Mouse (Mus musculus): Measurements from ENCODE around the gene Olfr147. TPM values are rescaled to one million over a fixed set of nuclear protein-coding genes. Genes with fewer than 3 reads are reported as not detected.

Gene Olfr147
- polyA plus RNA-seq (2017; shearing (Covaris generic)), result not detected

DNA sequence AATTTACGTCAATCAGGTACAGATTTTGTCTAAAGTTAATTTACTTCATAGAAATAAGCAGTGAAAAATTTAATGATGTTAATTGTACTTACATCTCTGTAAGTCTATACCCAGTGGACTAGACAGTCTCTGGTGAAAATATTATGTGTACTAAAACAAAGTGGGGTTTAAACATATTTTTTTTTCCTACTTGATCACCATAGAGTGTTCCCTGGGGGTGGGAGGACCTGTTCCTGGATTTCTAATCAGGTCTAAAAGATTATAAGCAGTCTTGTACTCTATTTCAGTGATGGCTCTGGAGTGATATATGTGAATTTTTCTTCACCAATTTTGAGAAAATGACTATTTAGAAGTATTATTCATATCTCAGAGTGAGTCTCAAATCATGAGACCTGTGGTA is at the start of gene Olfr147:
Olfr147 (plus strand) TSS at position 301 of the 400 bp plus-strand sequence.

DNA sequence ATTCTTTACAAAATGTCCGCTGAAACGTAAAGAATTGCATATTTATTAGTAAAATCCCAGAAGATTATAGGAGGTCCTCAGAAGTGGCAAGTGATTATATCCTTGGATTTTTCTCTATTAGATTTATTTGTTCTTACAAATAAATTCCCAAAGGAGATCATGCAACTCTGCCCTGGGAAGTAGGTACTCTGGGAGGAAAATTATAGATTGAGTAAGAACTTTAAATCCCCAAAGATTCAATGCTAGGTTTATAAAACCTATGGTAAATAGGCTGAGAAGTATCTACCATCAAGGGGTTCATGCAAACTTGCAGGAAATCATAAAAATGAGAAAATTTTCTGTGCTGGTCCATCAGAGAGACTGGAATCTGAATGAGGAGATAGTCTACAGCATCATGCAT is 34.9 kb upstream of the Olfr147 start, which contains the start of gene Olfr250:
Olfr250 (plus strand) TSS at position 301 of the 400 bp plus-strand sequence.

DNA sequence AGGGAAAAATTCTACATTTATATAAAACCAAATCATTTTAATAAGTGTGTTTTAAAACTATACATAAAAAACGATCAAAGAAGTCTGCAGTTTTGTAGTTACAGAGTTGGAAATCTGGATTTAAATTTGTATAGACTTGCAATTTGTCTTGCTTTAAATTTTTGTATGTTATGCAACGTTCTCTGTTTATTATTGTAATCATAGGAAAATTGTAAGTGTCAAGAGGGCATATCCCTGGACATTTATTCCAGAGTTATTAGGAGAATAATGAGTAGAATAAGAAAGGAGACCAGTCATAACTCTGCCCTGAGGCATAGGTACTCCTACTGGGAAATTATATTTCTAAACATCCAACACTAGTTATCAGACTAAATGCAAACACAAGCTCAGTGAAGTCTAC is 24.7 kb upstream of the Olfr147 start, which contains the start of gene Olfr251:
Olfr251 (plus strand) TSS at position 301 of the 400 bp plus-strand sequence.

DNA sequence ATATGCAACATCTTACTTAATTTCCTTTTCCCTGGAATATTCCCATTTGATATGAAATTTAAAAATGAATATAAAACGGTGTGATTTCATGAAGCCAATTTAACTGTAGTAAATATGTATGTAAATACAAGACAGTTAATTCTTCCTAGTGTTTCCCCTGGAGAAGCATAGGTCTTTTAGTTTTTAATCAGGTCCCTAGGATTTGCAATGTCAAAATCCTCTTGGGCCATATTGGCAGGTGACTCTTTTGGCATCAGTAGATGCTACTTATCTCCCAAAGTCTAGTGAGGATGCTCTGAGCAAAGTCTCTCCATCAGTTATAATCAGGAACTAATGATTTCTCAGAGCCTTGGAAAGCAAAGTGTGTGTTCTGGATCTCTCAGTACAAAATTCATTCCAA is 27.7 kb downstream of the Olfr147 start, which contains the start of gene Olfr901:
Olfr901 (plus strand) TSS at position 301 of the 400 bp plus-strand sequence.

DNA sequence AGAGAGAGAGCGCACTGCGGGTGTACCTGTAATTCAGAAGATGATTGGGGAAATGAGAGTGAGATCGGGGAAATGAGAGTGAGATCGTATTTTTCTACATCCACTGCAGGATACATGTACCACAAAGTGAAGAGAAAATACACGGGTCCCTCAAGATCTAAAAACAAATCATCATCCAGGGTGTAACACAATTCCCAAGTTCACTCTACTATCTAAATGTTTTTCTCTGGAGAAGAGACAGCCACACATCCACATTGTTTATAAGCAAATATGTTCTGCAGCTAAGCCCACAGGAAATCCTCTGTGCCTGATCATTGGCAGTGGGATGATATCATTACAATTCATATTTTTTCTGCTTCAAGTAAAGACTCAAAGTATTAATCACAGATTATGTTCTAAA is 45.9 kb downstream of the Olfr147 start, which contains the start of gene Olfr902:
Olfr902 (plus strand) TSS at position 301 of the 400 bp plus-strand sequence.

Other genes with a start within 250 kb of the Olfr147 start
- not detected for gene Olfr891, start 220.9 kb upstream of the Olfr147 start, polyA plus RNA-seq (2017; shearing (Covaris generic))
- not detected for gene Olfr893, start 193.3 kb upstream of the Olfr147 start, polyA plus RNA-seq (2017; shearing (Covaris generic))
- not detected for gene Olfr894, start 183.6 kb upstream of the Olfr147 start, polyA plus RNA-seq (2017; shearing (Covaris generic))
- not detected for gene Olfr143, start 148.9 kb upstream of the Olfr147 start, polyA plus RNA-seq (2017; shearing (Covaris generic))
- gene Olfr895, start 133.8 kb upstream of the Olfr147 start, polyA plus RNA-seq (2017; shearing (Covaris generic)), result not detected
- gene Olfr896-ps1, start 110.6 kb upstream of the Olfr147 start, polyA plus RNA-seq (2017; shearing (Covaris generic)), result not detected
- gene Olfr25, start 72.6 kb upstream of the Olfr147 start, polyA plus RNA-seq (2017; shearing (Covaris generic)), result not detected
- not detected for gene Olfr898, start 53.3 kb upstream of the Olfr147 start, polyA plus RNA-seq (2017; shearing (Covaris generic))
- not detected for gene Olfr250, start 34.8 kb upstream of the Olfr147 start, polyA plus RNA-seq (2017; shearing (Covaris generic))
- gene Olfr251, start 24.6 kb upstream of the Olfr147 start, polyA plus RNA-seq (2017; shearing (Covaris generic)), result not detected
- 0.20 TPM for gene Olfr901, start 27.8 kb downstream of the Olfr147 start, polyA plus RNA-seq (2017; shearing (Covaris generic))
- not detected for gene Olfr902, start 46.0 kb downstream of the Olfr147 start, polyA plus RNA-seq (2017; shearing (Covaris generic))
- not detected for gene Olfr904, start 61.4 kb downstream of the Olfr147 start, polyA plus RNA-seq (2017; shearing (Covaris generic))
- not detected for gene Olfr905, start 69.4 kb downstream of the Olfr147 start, polyA plus RNA-seq (2017; shearing (Covaris generic))
- gene Olfr906, start 85.4 kb downstream of the Olfr147 start, polyA plus RNA-seq (2017; shearing (Covaris generic)), result not detected
- gene Olfr907, start 94.1 kb downstream of the Olfr147 start, polyA plus RNA-seq (2017; shearing (Covaris generic)), result not detected
- gene Olfr911-ps1, start 119.9 kb downstream of the Olfr147 start, polyA plus RNA-seq (2017; shearing (Covaris generic)), result not detected
- gene Olfr910, start 136.2 kb downstream of the Olfr147 start, polyA plus RNA-seq (2017; shearing (Covaris generic)), result not detected
- 0.06 TPM for gene Olfr912, start 178.5 kb downstream of the Olfr147 start, polyA plus RNA-seq (2017; shearing (Covaris generic))
- gene Olfr913, start 191.1 kb downstream of the Olfr147 start, polyA plus RNA-seq (2017; shearing (Covaris generic)), result not detected
- not detected for gene Olfr914, start 203.4 kb downstream of the Olfr147 start, polyA plus RNA-seq (2017; shearing (Covaris generic))